Mouse (Mus musculus) urinary bladder, adult 2 months (tissue): ENCODE measurements around the gene Polr3gl. TPM values are rescaled to one million over a fixed set of nuclear protein-coding genes. Genes with fewer than 3 reads are reported as not detected.

Experiments
- DNase-seq: peaks from one replicate; pipeline ENCODE4 v3.0.0; 2022; ENCODE audit warnings: low spot score
- polyA plus RNA-seq: library from polyadenylated mRNA; depleted of rRNA; stranded (reverse); fragments of >200 nt; gene quantifications from 2 replicates; pipeline ENCODE4 v1.2.3, GENCODE M21; 2012

The Polr3gl gene
- polyA plus RNA-seq, 1 experiment, result 44.4 TPM

GRCm38 (mm10) chr3:96598156-96599068 is 4.4 kb upstream of the Polr3gl start:
- peak; percentile 42 for DNase-seq

GRCm38 (mm10) chr3:96597435-96597891 is 3.5 kb upstream of the Polr3gl start:
- no peak for DNase-seq

- DNase-seq, result no peak
Observed at GRCm38 (mm10) chr3:96596855-96597254, 2.9 kb upstream of the Polr3gl start.

- DNase-seq, result no peak
Observed at GRCm38 (mm10) chr3:96596228-96596707, 2.3 kb upstream of the Polr3gl start, which contains the start of gene Ankrd34a. Gene Ankrd34a, plus strand, starts transcription at chr3:96596636.

- no peak for DNase-seq
Observed at GRCm38 (mm10) chr3:96595661-96596060, 1.7 kb upstream of the Polr3gl start.

- no peak for DNase-seq
Observed at GRCm38 (mm10) chr3:96594851-96595250, 870 bp upstream of the Polr3gl start.

GRCm38 (mm10) chr3:96593374-96593773 is 607 bp downstream of the Polr3gl start:
- no peak for DNase-seq

GRCm38 (mm10) chr3:96590657-96591056 is 3.3 kb downstream of the Polr3gl start:
- DNase-seq, result no peak

GRCm38 (mm10) chr3:96583386-96583785 is 10.6 kb downstream of the Polr3gl start:
- DNase-seq, result no peak

GRCm38 (mm10) chr3:96581771-96582515 is 12.0 kb downstream of the Polr3gl start:
- no peak for DNase-seq

- no peak for DNase-seq
Observed at GRCm38 (mm10) chr3:96581141-96581540, 12.8 kb downstream of the Polr3gl start.

- peak; percentile 82 for DNase-seq
Observed at GRCm38 (mm10) chr3:96579885-96580454, 14.0 kb downstream of the Polr3gl start.

GRCm38 (mm10) chr3:96579239-96579750 is 14.7 kb downstream of the Polr3gl start:
- no peak for DNase-seq

- no peak for DNase-seq
Observed at GRCm38 (mm10) chr3:96578561-96579238, 15.3 kb downstream of the Polr3gl start.

- no peak for DNase-seq
Observed at GRCm38 (mm10) chr3:96577566-96577965, 16.4 kb downstream of the Polr3gl start.

GRCm38 (mm10) chr3:96576690-96577541 is 17.1 kb downstream of the Polr3gl start, which contains the start of gene Gm16253:
Gene Gm16253, plus strand, starts transcription at chr3:96576984.
- peak; percentile 73 for DNase-seq

GRCm38 (mm10) chr3:96576005-96576658 is 17.8 kb downstream of the Polr3gl start:
- DNase-seq, result no peak

- DNase-seq, result no peak
Observed at GRCm38 (mm10) chr3:96575272-96575984, 18.6 kb downstream of the Polr3gl start.
